Mouse (Mus musculus) testis, postnatal 10 days (tissue): ENCODE measurements at regions not wholly inside any gene's neighbourhood (a gene's known extent, or its start where the extent isn't known, plus 50 kb on each side); places are given as distances from the start of the nearest gene placed in this dataset.

Experiments
- DNase-seq: peaks from one replicate; pipeline ENCODE4 v3.0.0; 2021; ENCODE audit warnings: low spot score

GRCm38 (mm10) chr3:41472586-41472985 lies 82.9 kb upstream of the Jade1 start:
- DNase-seq, result no peak

GRCm38 (mm10) chr3:41469106-41469505 lies 86.4 kb upstream of the Jade1 start:
- no peak for DNase-seq

DNA sequence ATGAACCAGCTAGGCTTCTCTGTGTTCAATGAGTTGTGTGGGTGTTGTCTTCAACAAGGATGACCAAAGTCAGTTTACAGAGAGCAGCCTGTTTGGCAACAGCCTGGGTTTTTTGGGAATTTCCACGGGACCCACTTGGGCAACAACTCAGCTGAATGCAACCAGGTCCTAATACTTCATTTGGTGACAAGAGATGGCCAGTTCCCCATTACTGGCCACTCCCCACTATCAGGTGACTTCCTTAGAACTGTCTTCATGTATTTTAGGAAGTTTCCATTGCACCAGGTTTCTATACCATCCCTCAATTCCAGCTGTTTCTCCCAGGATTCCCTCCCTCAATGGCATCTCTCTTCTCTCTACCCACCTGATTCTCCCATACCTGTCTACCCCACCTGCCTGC lies 87.7 kb upstream of the Jade1 start:
- no peak for DNase-seq

DNA sequence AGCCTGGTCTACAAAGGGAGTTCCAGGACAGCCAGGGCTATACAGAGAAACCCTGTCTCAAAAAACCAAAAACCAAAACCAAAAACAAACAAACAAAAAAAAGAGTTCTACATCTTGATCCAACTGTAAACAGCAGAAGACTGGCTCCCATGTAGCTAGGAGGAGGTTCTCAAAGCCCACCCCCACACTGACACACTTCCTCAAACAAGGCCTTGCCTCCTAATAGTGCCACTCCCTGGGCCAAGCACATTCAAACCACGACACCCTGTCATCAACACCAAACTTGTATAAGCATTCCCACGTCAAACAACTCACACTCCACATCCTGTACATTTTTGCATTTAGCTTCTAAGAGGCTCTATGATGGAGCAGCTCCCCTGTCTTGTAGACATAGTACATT lies 89.6 kb upstream of the Jade1 start:
- DNase-seq, result no peak

DNA sequence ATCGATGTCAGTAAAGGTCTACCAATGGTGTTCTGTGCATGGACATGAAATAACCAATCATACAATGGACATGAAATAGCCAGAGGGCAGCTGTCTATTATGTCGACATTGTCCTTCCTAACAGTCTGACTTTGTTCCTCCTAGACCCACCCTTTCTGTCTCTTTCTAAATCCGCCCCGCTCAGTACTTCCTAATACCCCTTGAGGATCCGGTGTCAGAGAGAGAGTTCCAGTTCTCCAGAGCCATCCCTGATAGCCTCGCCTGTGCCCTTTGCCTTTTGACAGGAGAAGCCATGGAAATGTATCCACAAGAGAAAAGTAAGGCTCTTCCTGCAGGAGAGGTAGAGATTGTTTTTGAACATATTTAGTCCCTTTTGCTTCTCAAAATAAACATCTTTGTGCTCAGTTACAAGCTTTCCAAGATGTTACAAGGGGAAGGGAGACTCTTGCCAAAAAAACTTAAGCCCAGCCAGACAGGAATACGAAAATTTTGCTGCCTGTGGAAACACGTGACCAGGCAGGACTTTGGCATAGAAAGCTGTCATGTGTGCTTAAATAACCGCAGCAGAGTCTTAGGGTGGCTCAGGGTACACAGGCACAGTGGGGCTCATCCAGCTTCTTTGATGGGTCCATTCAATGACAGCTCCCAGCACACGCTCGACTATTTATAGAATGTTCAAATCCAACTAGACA lies 92.4 kb upstream of the Jade1 start:
- DNase-seq, result no peak

GRCm38 (mm10) chr3:41460131-41460530 lies 95.4 kb upstream of the Jade1 start:
- no peak for DNase-seq

DNA sequence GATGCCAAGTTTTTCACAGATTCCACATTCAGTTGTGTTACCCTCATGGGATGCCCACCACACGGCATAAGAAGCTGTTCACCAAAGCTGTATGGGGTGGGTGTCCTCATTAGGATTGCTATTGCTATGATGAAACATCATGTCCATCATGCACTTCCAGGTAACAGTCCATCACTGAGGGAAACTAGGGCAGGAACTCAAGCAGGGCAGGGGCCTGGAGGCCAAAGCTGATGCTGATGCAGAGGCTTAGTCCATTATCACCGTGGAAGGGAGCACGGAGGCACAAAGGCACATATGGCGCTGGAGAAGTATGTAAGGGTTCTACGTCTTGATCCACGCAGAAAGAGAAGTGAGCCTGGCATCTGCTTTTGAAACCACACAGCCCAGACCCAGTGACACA lies 97.4 kb upstream of the Jade1 start:
- DNase-seq, result no peak

DNA sequence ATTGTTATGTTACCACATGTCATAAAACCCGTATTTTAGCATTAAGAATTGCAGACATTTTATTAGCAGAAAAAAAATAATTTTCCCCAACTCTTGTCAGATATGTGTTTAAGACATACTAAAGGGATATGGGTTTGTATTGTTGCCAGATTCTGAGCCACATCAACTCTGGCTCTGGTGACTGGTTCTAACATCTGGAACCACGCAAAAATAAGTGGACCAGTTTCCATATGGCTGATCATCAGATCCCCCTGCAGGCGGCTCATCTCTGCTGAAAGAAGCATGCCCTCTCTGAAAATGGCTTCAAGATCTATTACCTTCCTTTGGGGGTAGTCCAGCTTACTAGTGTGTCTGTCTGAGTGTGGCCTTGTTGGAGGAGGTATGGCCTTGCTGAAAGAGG lies 102.0 kb upstream of the Jade1 start:
- no peak for DNase-seq

GRCm38 (mm10) chr3:41452716-41453090 lies 102.8 kb upstream of the Jade1 start:
- no peak for DNase-seq

DNA sequence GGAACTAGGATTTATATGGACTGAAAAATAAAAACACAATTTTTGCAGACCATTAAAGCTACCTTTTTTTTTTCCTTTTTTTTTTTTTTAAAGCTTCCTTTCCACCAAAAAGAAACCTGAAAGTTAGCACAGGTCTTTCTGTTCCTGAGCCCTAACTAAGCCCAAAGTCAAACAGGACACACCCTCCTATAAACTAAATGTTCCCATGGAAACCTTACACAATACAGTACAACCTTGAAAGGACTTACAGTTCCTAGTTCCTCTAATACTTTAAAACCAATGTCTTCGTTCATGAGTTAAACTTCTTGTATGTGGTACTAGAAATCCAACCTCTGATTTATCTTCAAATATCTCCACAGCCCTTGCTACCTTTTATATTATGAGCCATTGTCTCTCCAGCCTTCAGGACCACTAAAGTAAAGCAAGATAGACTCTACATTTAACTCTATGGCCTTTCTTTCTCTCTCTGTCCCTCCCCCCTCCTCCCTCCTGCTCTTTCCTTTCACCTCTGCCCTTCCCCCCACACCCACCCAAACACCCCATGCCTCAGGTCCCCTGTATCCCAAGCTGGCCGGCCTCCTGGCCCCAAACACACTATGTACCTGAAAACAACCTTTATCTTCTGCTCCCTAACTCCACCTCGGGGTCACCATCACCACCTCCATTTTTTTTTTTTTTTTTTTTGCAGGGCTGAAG lies 103.4 kb upstream of the Jade1 start:
- no peak for DNase-seq

DNA sequence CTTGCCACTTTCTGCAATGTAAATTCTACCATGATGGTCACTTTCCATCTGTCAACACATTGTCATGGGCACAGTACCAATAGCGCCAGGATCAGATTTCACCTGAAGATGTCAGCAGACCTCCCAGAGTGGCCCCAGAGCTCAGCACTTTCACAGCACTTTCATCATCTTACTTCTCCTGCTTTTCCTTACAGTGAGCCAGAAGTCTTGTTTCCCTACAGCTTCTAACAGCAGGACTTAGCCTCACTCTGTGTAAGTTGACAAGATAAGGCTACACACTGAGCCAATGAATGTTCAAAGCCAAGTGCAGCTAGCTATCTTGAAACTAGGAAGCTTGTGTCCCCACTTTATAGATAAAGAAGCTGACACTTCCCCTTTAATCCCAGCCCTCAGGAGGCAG lies 104.8 kb upstream of the Jade1 start:
- no peak for DNase-seq

DNA sequence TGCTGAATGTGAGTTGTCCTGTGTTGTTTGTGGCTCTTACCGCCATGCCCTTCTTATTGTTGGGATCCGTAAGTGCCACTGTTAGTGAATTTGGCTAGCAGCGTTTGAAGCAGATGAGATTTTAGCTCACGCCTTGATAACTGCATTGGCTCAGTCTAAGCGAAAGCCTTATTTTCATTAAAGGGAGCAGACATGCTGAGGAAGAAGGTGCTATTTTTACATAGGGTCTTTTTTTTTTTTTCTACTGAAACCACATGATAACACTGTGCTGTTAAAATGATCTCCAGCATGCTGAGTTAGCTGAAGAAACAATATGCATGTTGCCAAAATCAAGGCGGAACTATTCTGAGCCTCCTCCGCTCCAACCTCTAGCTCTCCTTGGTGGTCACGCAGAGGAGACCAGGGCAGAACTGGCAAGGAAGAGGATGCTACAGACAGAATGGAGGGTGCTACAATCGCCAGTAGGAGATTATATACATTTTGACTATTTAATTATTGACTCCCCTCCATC lies 111.2 kb upstream of the Jade1 start:
- no peak for DNase-seq

DNA sequence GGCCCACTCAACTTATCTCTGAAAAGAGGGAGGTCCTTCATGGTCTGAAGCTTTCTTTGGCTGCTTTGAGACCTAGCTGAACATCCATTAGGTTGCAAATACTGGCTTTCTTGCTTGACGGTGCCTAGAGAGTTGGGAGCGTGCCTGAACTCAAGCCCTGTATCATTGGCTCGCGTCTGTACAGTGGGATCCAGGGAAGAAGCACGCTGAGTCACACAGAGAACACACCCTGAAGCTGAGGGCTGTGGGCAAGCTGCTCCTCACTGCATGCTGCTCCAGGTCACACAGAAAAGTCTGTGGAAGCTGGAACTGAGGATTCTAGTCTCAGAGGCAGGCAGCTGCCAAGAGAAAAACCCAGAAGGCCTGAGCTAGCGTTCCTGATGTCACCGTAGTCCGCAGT lies 119.3 kb upstream of the Jade1 start:
- DNase-seq, result no peak

DNA sequence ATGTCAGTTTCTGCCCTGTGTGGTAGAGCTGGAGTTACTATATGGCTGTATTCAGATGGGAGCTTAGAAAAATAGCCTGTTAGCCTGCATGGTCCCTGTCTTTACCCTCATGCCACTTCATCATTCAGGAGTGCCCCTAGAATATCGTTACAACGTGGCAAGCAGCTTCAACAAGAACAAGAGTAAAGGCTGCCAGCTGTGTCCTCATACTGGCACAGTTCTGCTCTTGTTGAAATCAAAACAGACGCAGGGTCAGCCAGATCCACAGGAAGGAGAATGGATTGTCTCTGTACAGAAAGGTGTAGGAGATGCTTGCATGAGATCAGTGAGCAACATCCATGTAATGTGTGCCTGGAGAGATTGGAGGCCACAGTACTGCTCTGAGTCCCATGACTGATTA lies 122.4 kb upstream of the Jade1 start:
- no peak for DNase-seq

DNA sequence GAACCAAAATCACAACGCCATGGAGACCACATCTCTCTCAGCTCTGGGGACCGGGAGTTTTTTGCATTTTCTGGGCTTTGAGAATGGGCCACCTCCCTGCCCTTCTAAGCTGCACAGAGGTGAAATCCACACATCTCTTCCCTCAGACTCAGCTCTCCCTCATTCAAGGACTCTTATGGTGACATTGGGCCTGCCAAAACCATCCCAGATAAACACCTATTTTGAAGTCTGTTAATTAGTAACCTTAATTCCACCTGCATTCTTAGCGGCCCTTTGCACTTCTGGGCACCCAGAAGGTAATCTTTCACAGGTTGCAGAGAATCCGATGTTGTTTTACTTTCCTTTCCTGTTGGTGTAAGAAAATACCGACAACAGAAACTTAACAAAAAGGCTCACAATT lies 123.2 kb upstream of the Jade1 start:
- no peak for DNase-seq

DNA sequence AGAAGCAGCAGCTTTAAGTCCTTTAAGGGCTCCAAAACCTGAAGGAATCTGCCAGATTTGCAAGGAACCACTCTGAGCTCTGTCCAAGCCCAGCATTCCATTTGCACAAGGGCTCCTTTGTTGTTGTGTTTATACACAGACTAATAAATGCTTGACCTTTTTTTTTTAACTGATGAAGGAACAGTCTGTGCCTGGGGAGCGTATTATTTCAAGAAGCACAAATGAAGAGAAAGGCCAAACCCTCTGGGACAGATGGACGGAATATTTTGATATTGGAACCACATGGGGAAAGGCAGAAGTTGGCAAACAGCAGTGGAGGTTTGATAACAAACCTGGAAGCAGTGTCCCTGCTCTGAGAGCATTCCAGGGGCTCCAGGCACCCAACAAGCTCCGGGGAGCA lies 125.3 kb upstream of the Jade1 start:
- DNase-seq, result no peak

DNA sequence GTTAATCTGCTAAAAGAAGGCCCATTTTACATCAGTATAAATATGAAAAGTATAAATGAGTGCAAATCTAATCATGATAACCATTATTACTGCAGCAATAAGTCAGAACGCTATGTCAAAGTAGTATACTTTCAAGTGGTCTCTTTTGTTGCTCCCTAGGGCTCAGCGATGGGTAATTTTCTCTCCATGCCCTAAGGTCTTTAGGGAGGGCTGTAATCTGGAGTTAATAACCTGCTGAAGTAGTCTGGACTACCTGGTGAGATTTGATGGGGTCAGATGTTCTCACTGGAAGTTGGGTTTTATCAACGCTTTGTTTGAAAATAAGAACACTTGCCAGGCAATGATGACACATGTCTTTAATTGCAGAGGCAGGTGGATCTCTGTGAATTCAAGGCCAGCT lies 128.6 kb upstream of the Jade1 start:
- DNase-seq, result no peak

GRCm38 (mm10) chr3:41425863-41426262 lies 129.7 kb upstream of the Jade1 start:
- DNase-seq, result no peak

- no peak for DNase-seq
Measured at GRCm38 (mm10) chr3:41424142-41424939, 131.2 kb upstream of the Jade1 start.

GRCm38 (mm10) chr3:41423630-41424029 lies 131.9 kb upstream of the Jade1 start:
- no peak for DNase-seq

- DNase-seq, result no peak
Measured at GRCm38 (mm10) chr3:41422615-41423579, 132.6 kb upstream of the Jade1 start.

DNA sequence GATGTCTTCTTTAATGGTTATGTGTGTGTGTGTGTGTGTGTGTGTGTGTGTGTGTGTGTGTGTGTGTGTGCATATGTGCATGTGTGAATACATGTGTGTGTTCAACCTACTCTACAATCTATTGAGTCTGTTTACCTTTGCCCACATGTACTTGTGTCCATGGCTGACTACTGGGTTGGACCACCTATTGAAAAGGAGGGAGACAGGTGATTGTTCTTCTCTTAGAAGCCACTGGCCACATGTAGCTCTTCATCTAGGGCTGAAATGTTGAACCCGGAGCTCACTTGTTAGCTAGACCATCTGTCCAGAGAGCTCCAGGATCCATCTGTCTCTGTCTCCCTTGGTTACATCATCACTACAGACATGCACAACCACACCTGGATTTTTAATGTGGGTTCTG lies 141.8 kb upstream of the Jade1 start:
- no peak for DNase-seq
